Mouse (Mus musculus) neural tube, embryonic 11.5 days (tissue): ENCODE results near the gene Mgat4b. TPM values are rescaled to one million over a fixed set of nuclear protein-coding genes. Genes with fewer than 3 reads are reported as not detected.

ENCODE experiments used
- ATAC-seq: fragments of 200-750 bp; cut with Nextera tagmentation; 2 replicates; pipeline ENCODE4 v1.8.0; 2017; ENCODE audit warnings: moderate number of reproducible peaks, mild to moderate bottlenecking, moderate TSS enrichment, moderate library complexity; ENCODE audit not compliant: insufficient read depth, low FRiP score, low TSS enrichment
- DNase-seq: peaks from one replicate; pipeline ENCODE4 v3.0.0-alpha.2; 2015; ENCODE audit warnings: low spot score
- H3K27ac ChIP-seq: fragments of 300-500 bp; sonication (generic); 2 replicates; pipeline ENCODE4 v1.5.1; 2014; ENCODE audit warnings: low read depth, mild to moderate bottlenecking, low read length
- H3K27me3 ChIP-seq: fragments of 300-500 bp; sonication (generic); 2 replicates; pipeline ENCODE4 v1.6.1; 2014; ENCODE audit warnings: mild to moderate bottlenecking, low read length, mixed read lengths; ENCODE audit not compliant: control insufficient read depth, insufficient read depth
- H3K36me3 ChIP-seq: fragments of 300-500 bp; sonication (generic); 2 replicates; pipeline ENCODE4 v1.6.1; 2014; ENCODE audit warnings: mild to moderate bottlenecking, low read length, moderate library complexity, mixed read lengths; ENCODE audit not compliant: control insufficient read depth, insufficient read depth
- H3K4me1 ChIP-seq: fragments of 300-500 bp; sonication (generic); 2 replicates; pipeline ENCODE4 v1.6.1; 2014; ENCODE audit warnings: low read length, mixed read lengths; ENCODE audit not compliant: control insufficient read depth, insufficient read depth
- H3K4me2 ChIP-seq: fragments of 300-500 bp; sonication (generic); 2 replicates; pipeline ENCODE4 v1.6.1; 2014; ENCODE audit warnings: low read depth, mild to moderate bottlenecking, moderate library complexity
- H3K4me3 ChIP-seq: fragments of 300-500 bp; sonication (generic); 2 replicates; pipeline ENCODE4 v1.5.1; 2014; ENCODE audit warnings: low read depth, low read length
- H3K9ac ChIP-seq: fragments of 300-500 bp; sonication (generic); 2 replicates; pipeline ENCODE4 v1.6.1; 2014; ENCODE audit warnings: mild to moderate bottlenecking, low read length
- H3K9me3 ChIP-seq: fragments of 300-500 bp; sonication (generic); 2 replicates; pipeline ENCODE4 v1.6.1; 2016; ENCODE audit warnings: low read length; ENCODE audit not compliant: control insufficient read depth
- WGBS: fragments of 180-500 bp; shearing (Covaris S2); extraction: QIAGEN DNeasy Blood & Tissue Kit; methylation state at CpG from one replicate; pipeline ENCODE4 v1.1.7; 2014; 5-methylcytosine and 5-hydroxymethylcytosine counted together
- polyA plus RNA-seq: library from polyadenylated mRNA; unstranded; fragments of >200 nt; fragmentation: Nextera tagmentation; extraction: Ambion mirVana; gene quantifications from 2 replicates; pipeline ENCODE4 v1.2.1, GENCODE M21; 2014

The Mgat4b gene
- polyA plus RNA-seq, 1 experiment from 2014 or later, result 25.1 TPM

DNA sequence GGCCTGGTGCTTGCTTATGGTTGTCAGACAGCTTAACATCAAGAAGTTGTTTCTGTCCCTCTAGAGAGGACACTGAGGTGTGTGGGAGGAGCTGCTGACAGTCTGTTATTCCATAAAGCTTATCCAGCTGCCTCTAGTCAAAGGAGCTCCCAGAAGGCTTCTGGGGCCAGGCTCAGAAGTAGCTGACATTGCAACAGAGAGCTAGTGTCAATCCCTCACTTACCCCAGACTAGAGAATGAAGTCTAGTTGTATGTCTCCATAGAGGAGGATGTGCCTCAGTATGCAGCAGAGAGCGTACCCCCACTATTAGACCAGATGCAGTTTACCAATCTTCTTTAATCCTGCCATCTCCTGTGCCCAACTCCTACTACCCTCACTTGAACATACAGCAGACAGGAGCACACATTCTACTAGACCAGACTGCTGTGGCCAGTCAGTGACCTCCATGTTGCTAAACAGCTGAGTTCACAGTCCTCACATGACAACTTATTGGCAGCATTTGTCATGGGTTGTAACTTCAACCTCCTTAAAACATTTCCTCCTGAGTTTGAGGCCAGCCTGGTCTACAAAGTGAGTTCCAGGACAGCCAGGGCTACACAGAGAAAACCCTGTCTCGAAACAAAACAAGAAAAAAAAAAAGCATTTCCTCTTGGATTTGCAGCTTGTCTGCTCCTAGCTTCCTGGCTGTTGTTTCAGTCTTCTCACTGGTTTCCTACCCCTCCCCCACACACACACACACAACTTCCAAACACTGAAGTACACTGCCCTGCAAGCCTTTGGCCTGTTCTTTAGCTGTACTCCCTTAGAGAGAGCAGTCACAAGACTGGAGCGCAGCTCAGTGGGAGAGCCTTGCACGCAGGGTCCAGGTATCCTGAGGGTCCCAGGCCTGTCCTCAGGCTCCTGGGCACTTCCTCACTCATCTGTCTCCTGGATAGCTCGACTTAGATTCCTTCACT, 31.9 kb upstream of the Mgat4b start:
- WGBS, result 82% methylated on average over 5 of the region's 5 CpGs
- Histone ChIP-seq H3K4me2 (no peak overlapping the region), H3K27me3 (no peaks in the 10 kb centered on the region), H3K4me3 (no peak overlapping the region), H3K9ac (no peak overlapping the region), H3K27ac (no peak overlapping the region), H3K36me3 (peaks cover 5% of the 10 kb centered on the region), H3K4me1 (0 out of 2 replicates have a peak, but pooled peaks cover 4% of the 10 kb centered on the region), H3K9me3 (no peaks in the 10 kb centered on the region)
- DNase-seq, result no peak
- ATAC-seq, result no peak

DNA sequence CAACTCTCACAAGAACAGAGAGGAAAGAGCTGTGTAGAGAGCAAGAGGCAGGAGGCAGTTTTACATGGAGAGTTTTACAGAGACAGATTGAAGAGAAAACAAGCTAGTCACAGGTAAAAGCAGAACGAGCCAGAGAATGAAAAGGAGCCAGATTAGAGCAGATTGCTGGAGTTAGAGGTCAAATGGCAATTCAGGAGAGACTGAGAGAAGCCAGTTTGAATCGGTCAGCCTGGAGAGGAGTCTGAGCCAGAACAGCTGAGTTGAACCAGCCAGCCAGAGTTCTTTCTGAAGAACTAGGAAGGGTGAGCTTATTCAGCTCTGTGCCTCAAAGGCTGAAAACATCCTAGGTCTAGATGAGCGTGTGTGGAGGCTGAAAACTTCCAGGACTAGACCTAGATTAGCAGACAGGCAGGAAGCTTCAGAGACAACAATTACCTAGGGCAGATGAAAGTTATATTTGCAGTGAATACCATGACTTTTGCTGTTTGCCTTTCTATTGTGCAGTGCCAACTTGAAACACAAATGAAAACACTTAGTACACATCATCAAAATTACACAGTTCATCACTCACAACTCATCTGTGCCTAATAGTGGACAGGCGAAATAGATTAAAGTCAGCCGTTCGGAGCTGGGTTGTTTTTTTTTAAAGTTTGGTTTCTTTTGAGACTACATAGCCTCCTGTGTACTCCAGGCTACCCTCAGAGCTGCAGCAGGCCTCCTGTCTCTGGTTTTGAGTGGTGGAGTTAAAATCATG, 30.0 kb upstream of the Mgat4b start:
- no peaks in the 10 kb centered on the region for H3K27me3 ChIP-seq
- DNase-seq (no peak), ATAC-seq (no peak)
- H3K9ac ChIP-seq, result no peak overlapping the region
- no peaks in the 10 kb centered on the region for H3K4me1 ChIP-seq
- H3K4me3 ChIP-seq, result no peak overlapping the region
- H3K9me3 ChIP-seq, result no peaks in the 10 kb centered on the region
- no peak overlapping the region for H3K27ac ChIP-seq
- H3K4me2 ChIP-seq, result no peak overlapping the region
- H3K36me3 ChIP-seq, result peaks cover 5% of the 10 kb centered on the region
- WGBS, result 88% methylated on average over 6 of the region's 6 CpGs

GRCm38 (mm10) chr11:50182702-50183101, 28.0 kb upstream of the Mgat4b start:
- H3K27ac ChIP-seq, result no peak overlapping the region
- ATAC-seq (no peak), DNase-seq (no peak)
- H3K36me3 ChIP-seq, result peaks cover 5% of the 10 kb centered on the region
- no peaks in the 10 kb centered on the region for H3K9me3 ChIP-seq
- no peaks in the 10 kb centered on the region for H3K4me1 ChIP-seq
- no peaks in the 10 kb centered on the region for H3K27me3 ChIP-seq
- no peak overlapping the region for H3K4me2 ChIP-seq
- no peak overlapping the region for H3K9ac ChIP-seq
- 82% methylated on average over 4 of the region's 4 CpGs for WGBS
- H3K4me3 ChIP-seq, result no peak overlapping the region

- H3K9me3 ChIP-seq, result no peaks in the 10 kb centered on the region
- H3K27ac ChIP-seq, result no peak overlapping the region
- no peak overlapping the region for H3K9ac ChIP-seq
- H3K4me1 ChIP-seq, result no peaks in the 10 kb centered on the region
- no peaks in the 10 kb centered on the region for H3K27me3 ChIP-seq
- H3K36me3 ChIP-seq, result peaks cover 3% of the 10 kb centered on the region; the same call in 1 of the 2 replicates
- H3K4me3 ChIP-seq, result no peak overlapping the region
- DNase-seq (no peak), ATAC-seq (no peak)
- H3K4me2 ChIP-seq, result no peak overlapping the region
- WGBS, result 86% methylated on average over 3 of the region's 3 CpGs
These were observed 25.9 kb upstream of the Mgat4b start for GRCm38 (mm10) chr11:50184788-50185187.

DNA sequence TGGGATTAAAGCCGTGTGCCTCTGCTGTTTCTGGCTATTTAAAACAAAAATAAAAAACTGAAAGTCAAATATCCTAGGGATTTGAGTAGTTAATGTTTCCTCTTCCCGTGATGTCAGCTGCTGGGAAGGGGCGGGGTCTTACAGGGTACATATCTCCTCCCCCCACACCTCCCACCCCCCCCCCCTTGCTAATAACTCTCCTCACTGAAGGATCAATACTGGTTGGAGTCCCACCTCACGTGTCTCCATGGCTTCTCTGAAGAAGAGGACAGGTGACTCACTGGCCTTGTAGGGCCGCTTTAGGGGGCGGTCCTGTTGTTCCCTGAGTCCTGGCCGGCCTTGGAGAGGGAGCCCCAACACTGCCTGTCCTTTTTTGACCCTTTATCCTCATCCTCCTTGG, 22.0 kb upstream of the Mgat4b start:
- Histone ChIP-seq H3K27ac (no peak overlapping the region), H3K9ac (no peak overlapping the region), H3K4me2 (no peak overlapping the region), H3K4me3 (no peak overlapping the region), H3K27me3 (no peaks in the 10 kb centered on the region), H3K9me3 (no peaks in the 10 kb centered on the region), H3K4me1 (no peaks in the 10 kb centered on the region), H3K36me3 (no peaks in the 10 kb centered on the region; the same call in 1 of the 2 replicates)
- no peak for DNase-seq
- WGBS, result 77% methylated on average over 7 of the region's 7 CpGs
- ATAC-seq, result no peak

GRCm38 (mm10) chr11:50190362-50190761, 20.3 kb upstream of the Mgat4b start:
- DNase-seq, result no peak
- Histone ChIP-seq H3K9ac (no peak overlapping the region), H3K4me1 (no peaks in the 10 kb centered on the region), H3K4me3 (no peak overlapping the region), H3K27ac (no peak overlapping the region), H3K36me3 (no peaks in the 10 kb centered on the region), H3K27me3 (no peaks in the 10 kb centered on the region), H3K4me2 (no peak overlapping the region), H3K9me3 (no peaks in the 10 kb centered on the region)
- 93% methylated on average over 4 of the region's 4 CpGs for WGBS
- ATAC-seq, result no peak

DNA sequence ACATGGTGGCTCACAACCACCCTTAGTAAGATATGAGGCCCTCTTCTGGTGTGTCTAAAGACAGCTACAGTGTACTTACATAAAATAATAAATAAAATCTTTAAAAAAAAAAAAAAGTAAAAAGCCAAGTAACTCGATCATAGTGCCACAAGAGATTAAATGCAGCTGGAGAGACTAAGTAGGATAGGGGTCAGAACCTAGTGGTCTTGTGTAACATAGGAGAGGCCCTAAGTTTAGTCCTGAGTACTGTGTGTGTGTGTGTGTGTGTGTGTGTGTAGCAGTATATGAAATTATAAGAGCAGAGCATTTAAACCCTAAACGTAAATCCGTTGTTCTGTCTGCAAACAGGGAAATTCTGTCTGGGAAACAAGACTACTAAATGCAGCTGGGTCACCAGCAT, 18.4 kb upstream of the Mgat4b start:
- Histone ChIP-seq H3K9ac (no peak overlapping the region), H3K4me3 (no peak overlapping the region), H3K4me2 (no peak overlapping the region), H3K4me1 (no peaks in the 10 kb centered on the region), H3K36me3 (0 out of 2 replicates have a peak, but pooled peaks cover 2% of the 10 kb centered on the region), H3K27ac (no peak overlapping the region), H3K9me3 (no peaks in the 10 kb centered on the region), H3K27me3 (no peaks in the 10 kb centered on the region)
- ATAC-seq (no peak), DNase-seq (no peak)
- 90% methylated on average over 3 of the region's 3 CpGs for WGBS

- Histone ChIP-seq H3K36me3 (peaks cover 6% of the 10 kb centered on the region; the same call in 1 of the 2 replicates), H3K27me3 (no peaks in the 10 kb centered on the region), H3K4me3 (no peak overlapping the region), H3K9me3 (no peaks in the 10 kb centered on the region), H3K4me2 (no peak overlapping the region), H3K27ac (no peak overlapping the region), H3K9ac (no peak overlapping the region), H3K4me1 (no peaks in the 10 kb centered on the region)
- DNase-seq, result no peak
- ATAC-seq, result no peak
- WGBS, result 80% methylated on average over 7 of the region's 7 CpGs
These were observed 16.6 kb upstream of the Mgat4b start for GRCm38 (mm10) chr11:50194070-50194469.
